Mouse (Mus musculus): Measurements from ENCODE around the gene Sppl2c.

DNA sequence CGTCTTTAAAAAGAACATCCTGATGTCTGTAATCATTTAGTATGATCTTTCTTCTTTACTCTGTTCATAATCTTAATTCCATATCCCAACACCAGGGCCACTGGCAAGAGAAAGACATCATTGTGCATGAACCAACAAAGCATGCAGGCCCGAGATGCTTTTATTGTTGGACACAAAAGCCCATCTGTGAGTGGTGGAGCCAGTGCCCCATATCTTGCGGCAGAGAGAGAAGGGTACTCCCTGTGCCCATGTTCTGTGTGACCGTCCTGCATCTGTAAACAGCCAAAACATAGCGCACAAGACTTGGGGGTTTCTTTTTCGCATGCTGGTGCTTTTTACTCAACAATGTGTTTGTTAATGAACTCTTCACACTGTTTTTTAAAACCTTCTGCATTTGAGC is 25.1 kb downstream of the Sppl2c start:
- TF ChIP-seq GATA1 (IDR thresholded peaks at IDR 0.05; ENCODE audit: low read length) (no peak), TAL1 (IDR thresholded peaks at IDR 0.05; ENCODE audit: low read length) (no peak)
